In the genomic region with DNA sequence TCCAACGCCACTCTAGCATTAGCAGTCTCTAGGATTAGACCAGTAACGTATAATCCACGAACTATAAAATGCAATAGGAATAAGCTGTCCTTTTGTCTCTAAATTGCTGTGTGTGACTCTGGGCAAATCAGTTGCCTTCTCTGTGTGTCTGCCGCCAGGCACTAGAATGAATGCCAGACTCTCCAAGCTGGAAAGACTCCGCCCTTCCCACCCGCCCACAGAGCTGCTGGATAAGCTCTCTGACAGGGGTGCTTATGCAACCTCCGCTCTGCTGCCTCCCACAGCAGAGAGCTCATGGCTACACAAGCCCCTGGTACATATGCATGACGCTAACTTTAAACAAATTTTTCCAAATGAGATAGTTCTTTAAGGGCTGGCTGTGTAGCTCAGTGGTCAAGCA, we compare ENCODE assay signal across 9 mouse cellular contexts. TPM values are rescaled to one million over a fixed set of nuclear protein-coding genes. Genes with fewer than 3 reads are reported as not detected.
DNase-seq lines count a peak whose midpoint lies in the region; ATAC-seq lines count a peak whose summit lies in the region.
"Had no signal": no experiment of that assay in that cellular context is flagged by ENCODE, and none has a peak within 500 bp of the region (broad histone marks: within the 10 kb centered on the region; RNA-seq: fewer than 3 reads in every experiment).

No protein-coding gene starts in this region.

- H3K4me1 ChIP-seq in kidney, embryonic 16.5 days (ENCODE audit: insufficient read depth, low read length) = no peaks in the 10 kb centered on the region
- no peaks in the 10 kb centered on the region; the same call in 1 of the 2 replicates for H3K4me1 ChIP-seq in liver, embryonic 16.5 days (ENCODE audit: control insufficient read depth, low read depth, low read length)

- no peaks in the 10 kb centered on the region for H3K36me3 ChIP-seq in kidney, embryonic 16.5 days (ENCODE audit: insufficient read depth, low read length)
- no peaks in the 10 kb centered on the region for H3K36me3 ChIP-seq in liver, embryonic 16.5 days (ENCODE audit: control insufficient read depth, insufficient read depth)

- ATAC-seq in kidney, embryonic 16.5 days (ENCODE audit: low FRiP score, low TSS enrichment) = 0 out of 2 replicates have a peak, but pooled peaks have one; percentile 56
- peak; percentile 74 for ATAC-seq in liver, embryonic 16.5 days (ENCODE audit: low read depth)

- WGBS in kidney, embryonic 16.5 days = 46% methylated on average over 8 of the region's 8 CpGs
- 43% methylated on average over 8 of the region's 8 CpGs for WGBS in liver, embryonic 16.5 days (ENCODE audit: insufficient replicate concordance)

- DNase-seq in embryo, embryonic 10.5 days (ENCODE audit: low spot score) = peak; percentile 39
- no peak for DNase-seq in embryo, embryonic 10 days (ENCODE audit: low spot score)
- peak; percentile 94 for DNase-seq in adipocyte (ENCODE audit: low spot score)
- DNase-seq in gastrocnemius, postnatal 14 days = peak; percentile 64
- peak; percentile 95 for DNase-seq in telencephalon, adult 2 months (ENCODE audit: low read depth, low spot score)
- DNase-seq in natural killer cell, adult 2 months (ENCODE audit: low spot score in 2 of 2) = no peak

- H3K27me3 ChIP-seq in kidney, embryonic 16.5 days (ENCODE audit: insufficient read depth, low read length) = no peaks in the 10 kb centered on the region
- H3K27me3 ChIP-seq in liver, embryonic 16.5 days (ENCODE audit: control insufficient read depth, insufficient read depth, low read depth, low read length) = no peaks in the 10 kb centered on the region; the same call in 1 of the 2 replicates

- no peak overlapping the region for H3K9ac ChIP-seq in kidney, embryonic 16.5 days (replicated peaks; ENCODE audit: low read length)
- H3K9ac ChIP-seq in liver, embryonic 16.5 days (ENCODE audit: low read depth, low read length) = no peak overlapping the region

- no peak overlapping the region for H3K27ac ChIP-seq in kidney, embryonic 16.5 days (ENCODE audit: low read length)
- no peak overlapping the region for H3K27ac ChIP-seq in liver, embryonic 16.5 days (ENCODE audit: low read length)

- H3K4me3 ChIP-seq in kidney, embryonic 16.5 days (ENCODE audit: low read length) = no peak overlapping the region
- no peak overlapping the region for H3K4me3 ChIP-seq in liver, embryonic 16.5 days (ENCODE audit: low read depth, low read length)

- intact Hi-C loops in gastrocnemius, postnatal 14 days (cut with DNase I; ENCODE audit: low total_unique reads) = no loop called here

- no peaks in the 10 kb centered on the region for H3K9me3 ChIP-seq in kidney, embryonic 16.5 days (ENCODE audit: low read length)
- no peaks in the 10 kb centered on the region for H3K9me3 ChIP-seq in liver, embryonic 16.5 days (replicated peaks; ENCODE audit: control insufficient read depth, low read length)

- no peak overlapping the region for H3K4me2 ChIP-seq in kidney, embryonic 16.5 days (replicated peaks; ENCODE audit: low read depth, low read length)
- no peak overlapping the region for H3K4me2 ChIP-seq in liver, embryonic 16.5 days (ENCODE audit: low read depth, low read length)

RNA-seq across cellular contexts. Expression of a gene that starts 17.1 kb away (rescaled TPM):
- total RNA-seq in gastrocnemius, postnatal 14 days (2021) = under 1 TPM in 1 of 2 experiments, not detected in 1; 0.04 TPM
- polyA plus RNA-seq in kidney, embryonic 16.5 days (2015; fragmentation: Nextera tagmentation; extraction: Ambion mirVana) = 0.08 TPM in 1 of 2 replicates, not detected in the other
- 0.08 and 0.12 TPM in 2 replicates for polyA plus RNA-seq in liver, embryonic 16.5 days (2015; fragmentation: Nextera tagmentation; extraction: Ambion mirVana)
- polyA plus RNA-seq: neural tube, embryonic 11.5 days had no signal

RNA-seq across cellular contexts. Expression of a gene that starts 39.8 kb away (rescaled TPM):
- total RNA-seq in gastrocnemius, postnatal 14 days (2021) = under 1 TPM in 1 of 2 experiments, not detected in 1; 0.04 TPM
- polyA plus RNA-seq in kidney, embryonic 16.5 days (2015; fragmentation: Nextera tagmentation; extraction: Ambion mirVana) = 0.17 and 0.63 TPM in 2 replicates
- polyA plus RNA-seq in liver, embryonic 16.5 days (2015; fragmentation: Nextera tagmentation; extraction: Ambion mirVana) = 0.06 TPM in 1 of 2 replicates, not detected in the other

Comparison
In these comparisons a context has a peak if more than half of its experiments do, and no peak if none do; other contexts are left out.
1. DNase-seq: peak in embryo, embryonic 10.5 days (single experiment), adipocyte (single experiment), gastrocnemius, postnatal 14 days (single experiment) and telencephalon, adult 2 months (single experiment); none in embryo, embryonic 10 days (single experiment) and natural killer cell, adult 2 months (0 of 2).